Mouse (Mus musculus) limb, embryonic 10.5 days (tissue): ENCODE data around the gene Abhd12. TPM values are rescaled to one million over a fixed set of nuclear protein-coding genes. Genes with fewer than 3 reads are reported as not detected.

Experiments
- DNase-seq: peaks from one replicate; pipeline ENCODE4 v3.0.0-alpha.2; 2017; ENCODE audit warnings: low spot score
- H3K27ac ChIP-seq: fragments of 300-500 bp; sonication (generic); 2 replicates; pipeline ENCODE4 v1.5.1; 2016; ENCODE audit warnings: mild to moderate bottlenecking
- H3K27me3 ChIP-seq: fragments of 300-500 bp; sonication (generic); 2 replicates; pipeline ENCODE4 v1.6.1; 2016; ENCODE audit warnings: low read depth, mild to moderate bottlenecking; ENCODE audit not compliant: poor library complexity, severe bottlenecking
- H3K36me3 ChIP-seq: fragments of 300-500 bp; sonication (generic); 2 replicates; pipeline ENCODE4 v1.6.1; 2016; ENCODE audit warnings: mild to moderate bottlenecking, moderate library complexity
- H3K4me1 ChIP-seq: fragments of 300-500 bp; sonication (generic); 2 replicates; pipeline ENCODE4 v1.6.1; 2016
- H3K4me3 ChIP-seq: fragments of 300-500 bp; sonication (generic); 2 replicates; pipeline ENCODE4 v1.5.1; 2016; ENCODE audit warnings: mild to moderate bottlenecking, moderate library complexity
- H3K9me3 ChIP-seq: fragments of 300-500 bp; sonication (generic); replicated peaks from 2 replicates; pipeline ENCODE4 v1.6.1; 2016; ENCODE audit warnings: mild to moderate bottlenecking
- WGBS: fragments of 180-500 bp; shearing (Covaris S2); methylation state at CpG from one replicate; pipeline ENCODE4 v1.1.7; 2016; 5-methylcytosine and 5-hydroxymethylcytosine counted together
- polyA plus RNA-seq: library from polyadenylated mRNA; unstranded; fragments of >200 nt; fragmentation: Nextera tagmentation; extraction: Ambion mirVana; gene quantifications from 2 replicates; pipeline ENCODE4 v1.2.1, GENCODE M21; 2016

The Abhd12 gene
- polyA plus RNA-seq, 1 experiment from 2014 or later, result 53.0 TPM

DNA sequence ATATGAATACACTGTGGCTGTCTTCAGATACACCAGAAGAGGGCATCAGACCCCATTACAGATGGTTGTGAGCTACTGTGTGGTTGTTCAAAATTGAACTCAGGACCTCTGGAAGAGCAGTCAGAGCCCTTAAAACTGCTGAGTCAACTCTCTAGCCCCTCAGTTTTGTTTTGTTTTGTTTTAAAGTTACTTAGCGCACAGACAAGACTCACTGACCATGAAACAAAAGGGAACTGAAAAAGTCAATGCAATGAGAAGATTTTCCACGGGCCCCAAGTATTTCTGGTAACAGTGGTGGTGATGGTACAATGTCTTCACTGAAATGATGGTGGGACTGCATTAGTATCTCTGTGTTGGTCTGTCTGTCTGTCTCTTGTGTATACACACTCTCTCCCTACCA lies 43.4 kb downstream of the Abhd12 start:
- Histone ChIP-seq H3K27me3 (no peaks in the 10 kb centered on the region), H3K4me3 (no peak overlapping the region), H3K27ac (no peak overlapping the region), H3K4me1 (no peaks in the 10 kb centered on the region), H3K9me3 (no peaks in the 10 kb centered on the region), H3K36me3 (no peaks in the 10 kb centered on the region)
- 99% methylated on average over 2 of the region's 2 CpGs for WGBS
- no peak for DNase-seq

DNA sequence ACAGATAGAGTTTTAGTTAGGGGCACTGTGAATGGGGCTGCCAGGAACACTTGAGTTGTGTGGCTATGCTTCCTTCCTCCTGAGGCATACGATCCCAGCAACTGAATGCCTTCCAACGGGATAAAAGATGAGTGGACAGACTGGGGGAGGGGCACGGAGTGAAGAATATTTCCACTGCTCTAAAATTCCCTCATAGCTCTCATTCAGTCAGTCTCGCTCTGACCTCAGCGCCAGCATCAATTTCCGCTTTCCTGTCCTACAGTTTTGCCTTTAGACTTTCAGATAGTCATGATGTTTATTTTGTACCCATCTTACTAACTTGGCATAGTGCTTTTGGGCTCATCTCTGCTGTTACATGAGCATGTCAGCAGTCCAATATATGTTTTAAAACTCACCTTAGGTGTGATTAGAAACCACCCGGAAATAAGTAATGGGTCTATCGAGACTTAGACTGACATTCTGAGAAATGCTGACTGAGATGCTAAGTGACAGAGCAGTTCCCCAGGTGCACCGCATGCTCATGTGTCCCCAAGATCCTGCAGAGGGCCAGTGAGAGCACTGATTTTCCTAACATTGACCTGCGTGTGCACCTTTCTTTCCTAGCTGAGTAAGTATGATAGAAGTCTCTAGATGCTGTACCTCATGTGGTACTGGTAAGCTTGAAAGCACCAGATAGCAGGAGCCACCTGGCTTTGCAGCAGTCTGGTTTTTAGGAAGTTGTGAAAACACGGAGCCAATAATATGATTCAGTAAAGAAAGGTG lies 44.7 kb downstream of the Abhd12 start:
- H3K27me3 ChIP-seq, result no peaks in the 10 kb centered on the region
- no peak for DNase-seq
- WGBS, result 89% methylated on average over 11 of the region's 11 CpGs
- no peaks in the 10 kb centered on the region for H3K36me3 ChIP-seq
- H3K9me3 ChIP-seq, result no peaks in the 10 kb centered on the region
- H3K27ac ChIP-seq, result no peak overlapping the region
- no peak overlapping the region for H3K4me3 ChIP-seq
- H3K4me1 ChIP-seq, result no peaks in the 10 kb centered on the region

DNA sequence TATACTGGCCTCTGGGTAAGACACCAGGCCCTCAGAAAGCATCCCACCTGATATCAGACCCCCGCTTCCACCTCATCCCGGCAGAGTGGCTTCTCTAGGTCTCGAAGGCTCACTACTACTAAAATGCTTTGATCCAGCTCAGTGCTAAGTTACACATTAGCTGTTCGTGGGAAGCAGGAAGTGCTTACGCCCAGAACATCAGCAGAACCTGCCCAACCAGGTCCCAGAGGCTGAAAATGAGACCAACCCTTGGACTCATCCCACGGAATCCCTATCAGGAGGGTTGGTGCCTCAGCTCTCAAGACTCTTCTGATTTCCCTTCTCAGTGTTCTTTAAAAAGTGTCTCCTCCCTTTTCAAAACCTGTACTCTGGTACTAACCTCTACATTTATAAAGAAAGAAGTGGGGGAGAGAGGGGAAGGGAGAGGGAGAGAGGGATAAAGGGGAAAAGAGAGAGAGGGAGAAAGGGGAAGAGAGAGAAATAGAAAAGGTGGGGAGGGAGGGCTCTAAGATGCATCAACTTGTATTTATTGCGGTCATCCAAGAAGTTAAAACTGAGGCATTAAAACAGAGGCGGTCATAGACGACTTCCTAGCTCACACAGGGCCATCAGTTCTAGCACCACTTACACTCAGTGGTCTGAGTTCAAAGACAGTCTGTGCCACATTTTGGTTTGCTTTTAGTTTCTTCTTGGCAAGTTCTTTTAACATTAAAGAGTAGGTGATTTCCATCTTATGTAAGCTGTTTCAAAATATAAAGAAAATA lies 45.6 kb downstream of the Abhd12 start:
- Histone ChIP-seq H3K4me3 (no peak overlapping the region), H3K27ac (no peak overlapping the region), H3K36me3 (no peaks in the 10 kb centered on the region), H3K27me3 (no peaks in the 10 kb centered on the region), H3K4me1 (no peaks in the 10 kb centered on the region), H3K9me3 (no peaks in the 10 kb centered on the region)
- 85% methylated on average over 9 of the region's 9 CpGs for WGBS
- no peak for DNase-seq

DNA sequence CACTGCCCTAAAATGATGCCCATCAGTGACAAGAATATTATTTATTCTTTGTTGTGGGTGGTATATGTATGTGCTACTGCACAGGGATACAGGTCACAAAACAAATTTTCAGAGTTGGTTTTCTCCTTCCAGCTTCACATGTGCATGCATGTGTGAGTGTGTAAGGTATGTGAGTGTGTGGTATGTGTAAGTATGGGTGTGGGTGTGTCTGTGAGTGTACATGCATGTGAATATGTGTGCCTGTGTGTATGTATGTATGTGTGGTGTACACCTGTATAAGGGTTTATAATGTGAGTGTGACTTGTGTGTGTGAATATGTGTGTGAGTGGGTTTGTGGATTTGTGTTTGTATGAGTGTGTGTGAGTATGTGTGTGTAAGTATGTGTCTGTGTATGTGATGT lies 49.4 kb downstream of the Abhd12 start:
- Histone ChIP-seq H3K27me3 (no peaks in the 10 kb centered on the region), H3K36me3 (no peaks in the 10 kb centered on the region), H3K9me3 (no peaks in the 10 kb centered on the region), H3K27ac (no peak overlapping the region), H3K4me1 (no peaks in the 10 kb centered on the region), H3K4me3 (no peak overlapping the region)
- DNase-seq, result no peak

DNA sequence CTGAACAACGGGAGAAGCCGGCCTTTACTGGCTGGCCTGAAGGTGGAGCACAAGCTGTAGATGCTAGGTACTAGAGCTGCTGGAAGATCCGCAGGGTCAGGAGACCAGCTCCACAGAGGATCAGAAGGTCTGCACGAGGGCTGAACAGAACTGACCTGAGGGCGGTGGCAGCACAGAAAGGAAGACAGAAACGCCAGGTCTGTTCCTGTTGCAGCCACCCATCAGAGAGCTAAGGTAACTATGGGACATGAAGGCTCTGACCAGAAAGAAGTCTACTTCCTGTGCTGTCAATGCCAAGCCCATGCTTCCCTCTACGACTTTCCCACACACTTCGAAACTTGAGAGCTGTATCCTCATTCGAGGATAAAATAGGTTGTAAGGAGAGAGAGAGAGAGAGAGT lies 53.3 kb downstream of the Abhd12 start:
- H3K4me1 ChIP-seq, result no peaks in the 10 kb centered on the region
- H3K27me3 ChIP-seq, result no peaks in the 10 kb centered on the region
- no peak overlapping the region for H3K4me3 ChIP-seq
- WGBS, result 76% methylated on average over 9 of the region's 9 CpGs
- no peak overlapping the region for H3K27ac ChIP-seq
- no peak for DNase-seq
- H3K9me3 ChIP-seq, result no peaks in the 10 kb centered on the region
- H3K36me3 ChIP-seq, result 0 out of 2 replicates have a peak, but pooled peaks cover 4% of the 10 kb centered on the region

DNA sequence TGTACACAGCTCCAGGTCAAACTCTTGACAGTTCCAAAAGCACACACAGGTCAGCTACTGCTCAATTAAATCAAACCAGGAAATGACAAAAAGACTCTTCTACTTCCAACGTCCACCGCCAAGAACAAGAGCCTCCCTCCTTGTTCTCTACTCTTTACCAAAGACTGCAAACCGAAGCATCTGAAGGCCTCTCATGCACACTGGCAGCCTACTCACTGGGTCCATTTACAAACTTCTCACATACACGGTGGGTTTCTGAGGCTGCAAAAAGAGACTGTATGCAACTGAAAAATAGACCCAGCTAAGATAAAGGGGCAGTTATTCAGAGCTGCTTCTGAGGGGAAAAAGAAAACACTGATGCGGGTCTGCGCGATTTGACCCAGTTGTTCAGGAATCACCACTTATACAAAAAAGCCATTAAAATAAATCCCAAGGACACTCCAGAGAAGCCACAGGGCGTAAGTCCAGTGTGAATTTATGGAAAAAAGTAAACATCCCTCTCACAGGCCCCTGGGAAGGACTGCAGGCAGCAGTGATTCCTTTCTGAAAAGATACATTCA lies 57.0 kb downstream of the Abhd12 start:
- H3K36me3 ChIP-seq, result peaks cover 18% of the 10 kb centered on the region; the same call in 1 of the 2 replicates
- H3K9me3 ChIP-seq, result no peaks in the 10 kb centered on the region
- no peak overlapping the region for H3K4me3 ChIP-seq
- no peaks in the 10 kb centered on the region for H3K27me3 ChIP-seq
- H3K4me1 ChIP-seq, result no peaks in the 10 kb centered on the region
- no peak for DNase-seq
- WGBS, result 94% methylated on average over 8 of the region's 8 CpGs
- H3K27ac ChIP-seq, result no peak overlapping the region

DNA sequence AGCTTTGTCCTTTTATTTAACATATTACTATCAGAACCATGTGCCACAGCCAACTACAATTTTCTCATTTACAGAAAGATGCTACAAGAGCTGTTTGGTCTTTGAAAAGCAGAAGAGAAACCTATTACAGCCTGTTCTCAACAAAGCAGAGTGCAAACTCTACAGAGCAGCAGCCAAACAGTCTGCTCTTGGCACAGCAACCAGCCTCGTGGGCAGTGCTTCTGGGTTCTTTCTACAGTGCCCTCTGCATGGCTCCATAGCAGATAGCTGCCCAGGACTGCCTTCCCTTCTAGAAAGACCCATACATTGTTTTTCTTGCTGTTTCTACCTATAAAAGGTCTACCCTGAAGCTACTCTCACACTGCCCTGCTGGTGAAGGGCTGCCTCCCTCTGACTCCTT lies 59.7 kb downstream of the Abhd12 start:
- Histone ChIP-seq H3K27ac (no peak overlapping the region), H3K9me3 (no peaks in the 10 kb centered on the region), H3K36me3 (peaks cover 29% of the 10 kb centered on the region; the same call in 1 of the 2 replicates), H3K27me3 (no peaks in the 10 kb centered on the region), H3K4me1 (0 out of 2 replicates have a peak, but pooled peaks cover 2% of the 10 kb centered on the region), H3K4me3 (no peak overlapping the region)
- DNase-seq, result no peak
- 93% methylated on average over 1 of the region's 1 CpGs for WGBS

DNA sequence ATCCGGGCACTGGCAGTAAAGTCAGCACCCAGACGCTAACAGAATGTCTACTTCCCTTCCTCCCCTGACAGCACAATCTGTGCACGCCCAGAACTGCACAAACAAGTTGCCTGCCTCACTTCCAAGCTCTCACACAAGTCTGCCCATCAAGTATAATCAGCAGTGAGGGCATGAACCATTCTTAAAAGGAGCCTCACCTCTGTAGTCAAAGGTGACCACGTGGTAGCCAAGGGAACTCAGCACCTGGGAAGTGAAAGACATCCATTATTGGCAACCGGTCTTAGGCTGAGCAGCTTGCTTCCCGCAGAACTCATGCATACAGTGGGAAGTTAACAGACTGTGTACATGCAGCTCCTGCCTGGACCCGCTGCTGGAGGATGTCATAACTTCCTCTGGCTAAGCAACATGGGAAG lies 62.5 kb downstream of the Abhd12 start:
- Histone ChIP-seq H3K36me3 (peaks cover 41% of the 10 kb centered on the region), H3K27ac (no peak overlapping the region), H3K9me3 (no peaks in the 10 kb centered on the region), H3K4me3 (no peak overlapping the region), H3K4me1 (0 out of 2 replicates have a peak, but pooled peaks cover 2% of the 10 kb centered on the region), H3K27me3 (no peaks in the 10 kb centered on the region)
- 89% methylated on average over 7 of the region's 7 CpGs for WGBS
- DNase-seq, result no peak

DNA sequence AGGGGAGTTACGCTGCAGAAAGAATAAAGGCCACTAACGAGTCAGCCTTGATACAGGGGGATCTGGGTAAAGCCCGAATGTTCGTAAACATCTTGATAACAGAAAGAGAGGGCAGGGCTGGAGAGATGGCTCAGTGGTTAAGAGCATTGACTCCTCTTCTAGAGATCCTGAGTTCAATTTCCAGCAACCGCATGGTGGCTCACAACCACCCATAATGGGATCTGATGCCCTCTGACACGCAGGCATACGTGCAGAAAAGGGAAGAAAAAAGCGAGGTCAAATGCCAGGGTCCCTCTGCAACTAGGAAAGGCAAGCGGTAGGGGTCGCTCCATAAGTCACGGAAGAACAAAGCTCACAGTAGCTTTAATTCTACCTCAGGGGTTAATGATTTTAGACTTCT lies 63.4 kb downstream of the Abhd12 start:
- H3K4me1 ChIP-seq, result 0 out of 2 replicates have a peak, but pooled peaks cover 2% of the 10 kb centered on the region
- WGBS, result 64% methylated on average over 11 of the region's 11 CpGs

DNA sequence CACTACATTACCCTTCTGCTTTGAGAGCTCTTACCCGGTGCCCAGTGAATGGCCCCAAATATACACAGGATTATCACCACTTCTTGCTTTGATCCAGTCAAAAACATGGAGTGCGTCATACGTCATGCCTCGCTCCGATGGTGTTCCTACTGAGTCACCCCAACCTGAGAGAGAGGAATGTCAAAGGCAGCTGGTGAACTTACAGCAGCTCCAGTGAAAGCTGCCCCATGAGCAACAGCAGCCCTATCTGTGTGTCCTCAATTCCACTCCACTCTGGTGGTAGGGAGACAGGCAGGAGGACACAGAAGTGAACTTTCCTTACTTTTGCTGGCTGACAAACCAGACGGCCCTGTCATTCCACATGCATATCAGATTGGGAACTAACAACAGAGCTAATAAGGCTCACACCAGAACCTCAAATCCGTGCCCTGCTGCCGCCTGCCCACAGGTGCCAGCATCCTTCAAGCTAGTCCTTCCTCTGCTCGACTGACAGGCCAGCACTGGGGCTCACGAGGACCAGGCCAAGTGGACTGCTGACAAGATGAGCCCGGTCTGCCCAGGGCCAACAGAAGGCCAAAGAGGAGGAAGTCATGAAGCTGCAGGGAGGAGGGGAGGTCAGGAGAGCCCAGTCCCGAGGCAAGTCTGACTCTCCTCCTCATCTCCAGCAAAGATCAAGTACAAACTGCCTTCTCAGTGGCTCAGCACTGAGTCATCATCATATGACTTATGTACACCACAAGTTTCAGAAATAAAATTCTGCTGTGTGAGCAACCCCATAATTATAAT lies 64.7 kb downstream of the Abhd12 start:
- no peak overlapping the region for H3K27ac ChIP-seq
- DNase-seq, result no peak
- no peak overlapping the region for H3K4me3 ChIP-seq
- no peaks in the 10 kb centered on the region for H3K27me3 ChIP-seq
- 0 out of 2 replicates have a peak, but pooled peaks cover 2% of the 10 kb centered on the region for H3K4me1 ChIP-seq
- H3K9me3 ChIP-seq, result no peaks in the 10 kb centered on the region
- WGBS, result 86% methylated on average over 12 of the region's 12 CpGs
- peaks cover 48% of the 10 kb centered on the region for H3K36me3 ChIP-seq

More for the DNA sequence above, 63.4 kb downstream of the Abhd12 start:
- no peak for DNase-seq
- H3K36me3 ChIP-seq, result peaks cover 46% of the 10 kb centered on the region
- no peaks in the 10 kb centered on the region for H3K27me3 ChIP-seq
- H3K27ac ChIP-seq, result no peak overlapping the region
- no peaks in the 10 kb centered on the region for H3K9me3 ChIP-seq
- no peak overlapping the region for H3K4me3 ChIP-seq

DNA sequence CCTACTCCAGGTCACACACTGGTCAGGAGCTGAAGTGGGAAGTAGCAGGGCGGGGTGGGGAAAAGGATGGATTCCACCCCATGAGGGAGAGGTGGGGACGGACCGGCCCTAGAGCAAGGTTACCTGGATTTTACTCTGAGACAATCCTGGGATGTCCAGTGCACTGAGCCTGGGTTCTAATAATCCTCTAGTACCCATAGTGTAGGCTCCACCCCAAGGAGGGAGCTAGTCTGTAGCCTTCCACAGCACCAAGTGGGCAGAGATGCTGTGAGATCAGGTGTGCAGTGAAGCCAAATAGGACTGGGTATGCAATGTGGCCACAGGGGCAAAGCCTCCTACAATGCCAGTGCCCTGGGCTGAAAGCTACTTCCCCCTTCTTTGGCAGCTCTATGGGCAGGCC lies 66.8 kb downstream of the Abhd12 start:
- 95% methylated on average over 3 of the region's 3 CpGs for WGBS
- Histone ChIP-seq H3K4me3 (no peak overlapping the region), H3K27ac (no peak overlapping the region), H3K27me3 (no peaks in the 10 kb centered on the region), H3K36me3 (peaks cover 63% of the 10 kb centered on the region), H3K9me3 (no peaks in the 10 kb centered on the region), H3K4me1 (0 out of 2 replicates have a peak, but pooled peaks cover 2% of the 10 kb centered on the region)
- no peak for DNase-seq

DNA sequence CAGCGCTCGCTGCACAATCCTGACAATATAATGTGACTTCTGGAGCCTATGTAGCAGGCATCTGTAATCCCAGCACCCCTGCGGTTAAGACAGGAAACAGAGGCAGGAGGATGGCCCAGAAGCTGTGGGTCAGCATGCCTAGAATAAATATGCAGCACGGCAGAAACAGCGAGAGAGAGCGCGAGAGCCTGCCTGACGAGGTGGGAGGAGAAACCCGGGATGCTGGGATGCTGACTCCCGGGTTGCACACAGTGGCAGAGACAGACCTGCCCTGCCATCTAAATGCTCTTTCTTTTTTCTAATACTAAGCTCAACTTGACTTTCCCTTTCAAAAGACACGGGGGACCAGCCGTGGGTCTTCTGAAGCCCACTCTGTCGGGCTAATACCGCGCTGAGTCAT lies 67.6 kb downstream of the Abhd12 start:
- H3K4me1 ChIP-seq, result 0 out of 2 replicates have a peak, but pooled peaks cover 1% of the 10 kb centered on the region
- H3K27ac ChIP-seq, result no peak overlapping the region
- DNase-seq, result no peak
- H3K9me3 ChIP-seq, result no peaks in the 10 kb centered on the region
- no peaks in the 10 kb centered on the region for H3K27me3 ChIP-seq
- no peak overlapping the region for H3K4me3 ChIP-seq
- WGBS, result 84% methylated on average over 15 of the region's 15 CpGs
- H3K36me3 ChIP-seq, result peaks cover 65% of the 10 kb centered on the region
